Mouse (Mus musculus) heart, adult 2 months (tissue): Measurements from ENCODE around the gene Cyp1b1. TPM values are rescaled to one million over a fixed set of nuclear protein-coding genes. Genes with fewer than 3 reads are reported as not detected.

Source experiments
- DNase-seq, 2 experiments: peaks; one replicate each; pipeline ENCODE4 v3.0.0; 2021
- H3K27ac ChIP-seq: fragments of 200-600 bp; 2 replicates; pipeline ENCODE4 v1.8.1; 2022
- H3K27me3 ChIP-seq: fragments of 200-500 bp; 2 replicates; pipeline ENCODE4 v1.6.1; 2012; ENCODE audit warnings: mild to moderate bottlenecking, low read length, inconsistent platforms, mixed read lengths; ENCODE audit not compliant: control insufficient read depth, insufficient read depth
- H3K36me3 ChIP-seq: fragments of 200-500 bp; 2 replicates; pipeline ENCODE4 v1.6.1; 2012; ENCODE audit warnings: low read length, inconsistent platforms; ENCODE audit not compliant: control insufficient read depth, insufficient read depth
- H3K4me1 ChIP-seq: fragments of 200-500 bp; 2 replicates; pipeline ENCODE4 v1.6.1; 2011; ENCODE audit warnings: low read length; ENCODE audit not compliant: control insufficient read depth, insufficient read depth
- H3K4me3 ChIP-seq: fragments of 200-600 bp; 2 replicates; pipeline ENCODE4 v1.8.1; 2022
- H3K79me2 ChIP-seq: fragments of 200-500 bp; replicated peaks from 2 replicates; pipeline ENCODE4 v1.6.1; 2012; ENCODE audit warnings: mild to moderate bottlenecking, inconsistent platforms, low read length, moderate library complexity, mixed read lengths; ENCODE audit not compliant: control insufficient read depth, insufficient read depth
- H3K9ac ChIP-seq: fragments of 200-500 bp; 2 replicates; pipeline ENCODE4 v1.6.1; 2012; ENCODE audit warnings: low read depth, mild to moderate bottlenecking, control low read depth, inconsistent platforms, low read length, mixed read lengths
- CTCF ChIP-seq: fragments of 200-600 bp; IDR thresholded peaks from 2 replicates; pipeline ENCODE4 v1.8.1; 2022; ENCODE audit warnings: antibody characterized with exemption, mild to moderate bottlenecking, moderate library complexity
- EP300 ChIP-seq: fragments of 200-500 bp; IDR thresholded peaks from 2 replicates; pipeline ENCODE4 v1.6.1; 2011; ENCODE audit warnings: low read depth, low read length, control low read depth; ENCODE audit not compliant: insufficient read depth
- POLR2A ChIP-seq: fragments of 200-500 bp; IDR thresholded peaks from 2 replicates; pipeline ENCODE4 v1.6.1; 2011; ENCODE audit warnings: mild to moderate bottlenecking, low read depth, low read length, control low read depth; ENCODE audit not compliant: insufficient read depth
- WGBS: fragments of 180-500 bp; shearing (Covaris S2); methylation state at CpG from one replicate; pipeline ENCODE4 v1.1.7; 2018; 5-methylcytosine and 5-hydroxymethylcytosine counted together
- intact Hi-C: fragments of 180-260 bp; cut with DNase I; formaldehyde crosslinking; loops from one replicate; pipeline ENCODE4 v1.15.1; 2025
- polyA plus RNA-seq: library from polyadenylated mRNA; depleted of rRNA; stranded (reverse); fragments of >200 nt; gene quantifications from 2 replicates; pipeline ENCODE4 v1.2.3, GENCODE M21; 2012
- total RNA-seq, 2 experiments: library from RNA; stranded (reverse); gene quantifications; 2 replicates each; pipeline ENCODE4 v1.2.3; 2021

Cyp1b1 gene
- total and polyA plus RNA-seq, 3 experiments: 4.6 to 5.9 (median 5.1) TPM

GRCm38 (mm10) chr17:79705671-79706455 lies 9.0 kb downstream of the Cyp1b1 start:
- Histone ChIP-seq H3K4me1 (no peaks in the 10 kb centered on the region; the same call in 1 of the 2 replicates), H3K79me2 (no peaks in the 10 kb centered on the region), H3K4me3 (no peak overlapping the region), H3K27me3 (no peaks in the 10 kb centered on the region), H3K9ac (no peak overlapping the region), H3K27ac (no peak overlapping the region; the same call in 1 of the 2 replicates), H3K36me3 (no peaks in the 10 kb centered on the region)
- no peak for TF ChIP-seq EP300
- TF ChIP-seq CTCF: no peak
- no peak for TF ChIP-seq POLR2A
- peak; percentile 25 to 34 for DNase-seq
- intact Hi-C loops: loop anchor here (5.0 kb wide), 1 partner anchor 81 kb away; no protein-coding TSS in a partner anchor
- 62% methylated on average over 9 of the region's 9 CpGs for WGBS

DNA sequence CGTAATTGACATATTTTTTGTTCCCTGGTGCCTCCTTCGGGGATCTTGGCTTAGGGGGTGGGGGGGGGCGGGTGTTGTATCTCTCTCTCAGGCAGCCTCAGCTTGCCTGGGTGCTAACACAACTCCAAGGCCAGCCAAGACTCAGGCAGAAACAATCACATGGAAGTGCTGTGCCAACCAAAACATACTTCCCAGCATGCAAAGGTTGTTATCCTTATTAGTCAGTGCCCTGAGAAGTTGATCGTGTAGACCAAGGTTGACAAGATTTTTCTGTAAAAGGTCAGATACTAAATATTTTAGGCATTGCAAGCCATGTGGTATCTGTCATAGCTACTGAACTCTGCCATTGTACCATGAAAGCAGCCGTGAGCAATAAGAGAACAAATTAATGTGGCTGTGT lies 14.0 kb downstream of the Cyp1b1 start:
- intact Hi-C loops: no loop called here
- 70% methylated on average over 5 of the region's 5 CpGs for WGBS

DNA sequence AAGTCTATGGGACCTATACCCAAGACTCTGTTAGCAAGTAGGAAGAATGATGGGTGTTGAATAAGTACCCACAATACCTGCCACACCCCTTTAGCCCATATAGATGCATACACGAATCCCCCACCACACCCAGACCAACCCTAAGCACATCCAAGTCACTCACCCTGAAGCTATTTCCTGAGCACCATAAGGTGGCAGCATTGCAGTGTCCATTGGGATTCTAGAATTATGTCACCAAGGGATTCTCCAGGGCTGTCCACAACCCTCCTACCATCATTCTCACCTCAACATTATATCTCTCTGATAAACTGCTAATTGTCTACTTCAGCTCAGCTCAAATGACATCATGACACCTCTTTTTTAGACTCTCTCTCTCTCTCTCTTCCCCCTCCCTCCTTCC lies 15.7 kb downstream of the Cyp1b1 start:
- intact Hi-C loops: loop anchor here (1.0 kb wide), 1 partner anchor 142 kb away; no protein-coding TSS in a partner anchor
- no peak overlapping the region for H3K4me3 ChIP-seq
- 37% methylated on average over 1 of the region's 1 CpGs for WGBS
- H3K79me2 ChIP-seq: no peaks in the 10 kb centered on the region
- H3K4me1 ChIP-seq: no peaks in the 10 kb centered on the region
- no peak overlapping the region for H3K27ac ChIP-seq
- DNase-seq: no peak
- H3K9ac ChIP-seq: no peak overlapping the region
- no peaks in the 10 kb centered on the region for H3K27me3 ChIP-seq
- no peaks in the 10 kb centered on the region for H3K36me3 ChIP-seq
- TF ChIP-seq POLR2A: no peak
- TF ChIP-seq CTCF: peak; percentile 72

More for the DNA sequence above, 14.0 kb downstream of the Cyp1b1 start:
- no peak for DNase-seq
- no peak overlapping the region for H3K27ac ChIP-seq
- H3K9ac ChIP-seq: no peak overlapping the region
- no peaks in the 10 kb centered on the region for H3K79me2 ChIP-seq
- H3K36me3 ChIP-seq: no peaks in the 10 kb centered on the region
- no peak for TF ChIP-seq POLR2A
- TF ChIP-seq CTCF: no peak
- TF ChIP-seq EP300: no peak
- H3K4me3 ChIP-seq: no peak overlapping the region
- H3K4me1 ChIP-seq: no peaks in the 10 kb centered on the region; the same call in 1 of the 2 replicates
- no peaks in the 10 kb centered on the region for H3K27me3 ChIP-seq

DNA sequence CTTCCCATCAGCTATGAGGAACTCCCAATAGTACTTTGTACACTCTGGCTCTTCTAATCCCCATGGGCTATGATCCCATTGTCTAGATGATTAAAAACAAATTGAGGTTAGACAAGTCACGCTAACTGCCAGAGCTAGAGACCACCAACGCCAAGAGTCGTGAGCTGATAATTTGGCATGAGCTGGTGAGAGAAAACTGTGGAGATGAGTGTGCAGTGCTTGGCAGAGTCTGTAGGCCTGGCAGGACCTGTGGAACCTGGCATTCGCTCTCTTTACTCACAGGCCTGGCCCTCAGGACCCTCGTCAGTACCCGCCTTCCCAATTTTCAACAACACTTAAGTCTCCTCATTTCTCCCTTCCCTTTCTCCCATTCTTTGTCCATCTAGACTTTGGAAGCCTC lies 19.3 kb downstream of the Cyp1b1 start:
- Histone ChIP-seq H3K4me1 (no peaks in the 10 kb centered on the region), H3K9ac (no peak overlapping the region), H3K79me2 (no peaks in the 10 kb centered on the region), H3K27me3 (no peaks in the 10 kb centered on the region), H3K27ac (no peak overlapping the region), H3K4me3 (no peak overlapping the region), H3K36me3 (no peaks in the 10 kb centered on the region)
- DNase-seq: no peak
- TF ChIP-seq CTCF: no peak
- TF ChIP-seq POLR2A: no peak
- TF ChIP-seq EP300: no peak
- WGBS: 83% methylated on average over 6 of the region's 6 CpGs
- intact Hi-C loops: no loop called here

- Histone ChIP-seq H3K27me3 (no peaks in the 10 kb centered on the region), H3K36me3 (no peaks in the 10 kb centered on the region), H3K79me2 (no peaks in the 10 kb centered on the region), H3K27ac (no peak overlapping the region), H3K4me1 (no peaks in the 10 kb centered on the region), H3K4me3 (no peak overlapping the region), H3K9ac (no peak overlapping the region)
- TF ChIP-seq POLR2A (no peak), EP300 (no peak), CTCF (no peak)
- intact Hi-C loops: no loop called here
- 69% methylated on average over 4 of the region's 4 CpGs for WGBS
- DNase-seq: no peak
Observed at GRCm38 (mm10) chr17:79695106-79695505, 19.8 kb downstream of the Cyp1b1 start.

DNA sequence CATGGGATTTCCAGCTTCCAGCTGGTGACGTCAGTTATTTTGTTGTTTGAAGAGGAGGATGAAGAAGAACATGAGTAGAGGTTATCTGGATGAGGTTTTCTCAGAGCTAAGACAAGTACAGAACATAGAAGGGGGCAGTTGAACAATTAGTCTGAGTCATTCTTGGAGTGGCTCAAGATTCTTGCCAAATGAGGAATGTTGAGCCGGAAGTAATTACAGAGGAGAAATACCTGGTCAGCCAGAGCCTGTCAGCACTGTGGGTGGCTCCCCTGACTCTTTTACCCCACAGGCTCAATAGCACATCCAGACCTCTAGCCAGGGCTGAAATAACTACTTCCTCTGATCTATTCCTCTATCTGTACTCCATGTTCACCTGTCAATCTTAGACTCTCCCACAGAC lies 44.0 kb downstream of the Cyp1b1 start:
- DNase-seq: no peak
- intact Hi-C loops: no loop called here
- TF ChIP-seq CTCF (no peak), POLR2A (no peak), EP300 (no peak)
- no peaks in the 10 kb centered on the region for H3K79me2 ChIP-seq
- H3K9ac ChIP-seq: no peak overlapping the region
- H3K27ac ChIP-seq: no peak overlapping the region
- no peak overlapping the region for H3K4me3 ChIP-seq
- no peaks in the 10 kb centered on the region for H3K27me3 ChIP-seq
- H3K36me3 ChIP-seq: no peaks in the 10 kb centered on the region
- WGBS: 60% methylated on average over 2 of the region's 2 CpGs
- H3K4me1 ChIP-seq: no peaks in the 10 kb centered on the region
